Mouse (Mus musculus) CD4-positive naive resting alpha-beta T cell, adult 76 days (primary cell): Measurements from ENCODE around the gene Ganc. TPM values are rescaled to one million over a fixed set of nuclear protein-coding genes. Genes with fewer than 3 reads are reported as not detected.

Experiments
- total RNA-seq: library from RNA; stranded (reverse); gene quantifications from one replicate; pipeline ENCODE4 v1.2.4, GENCODE M21; 2023

The Ganc gene
- 18.8 TPM for total RNA-seq

DNA sequence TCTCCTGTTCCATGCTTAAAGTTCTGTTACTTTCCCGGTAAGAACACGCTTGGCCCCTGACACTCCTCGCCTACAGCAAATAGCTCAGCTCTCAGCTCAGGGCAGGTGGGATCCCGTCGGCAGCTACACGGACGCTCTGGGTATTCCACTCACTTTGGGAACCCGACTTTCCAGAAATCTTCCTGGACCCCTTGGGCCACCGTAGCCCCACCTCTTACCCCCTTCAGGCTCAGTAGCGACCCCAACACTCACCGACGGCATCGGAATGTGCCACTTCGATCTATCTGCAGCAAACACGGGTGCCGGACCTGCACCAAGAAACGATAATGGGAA is at the start of gene Ganc:
Ganc (plus strand) TSS at position 244 of the 333 bp plus-strand sequence.

DNA sequence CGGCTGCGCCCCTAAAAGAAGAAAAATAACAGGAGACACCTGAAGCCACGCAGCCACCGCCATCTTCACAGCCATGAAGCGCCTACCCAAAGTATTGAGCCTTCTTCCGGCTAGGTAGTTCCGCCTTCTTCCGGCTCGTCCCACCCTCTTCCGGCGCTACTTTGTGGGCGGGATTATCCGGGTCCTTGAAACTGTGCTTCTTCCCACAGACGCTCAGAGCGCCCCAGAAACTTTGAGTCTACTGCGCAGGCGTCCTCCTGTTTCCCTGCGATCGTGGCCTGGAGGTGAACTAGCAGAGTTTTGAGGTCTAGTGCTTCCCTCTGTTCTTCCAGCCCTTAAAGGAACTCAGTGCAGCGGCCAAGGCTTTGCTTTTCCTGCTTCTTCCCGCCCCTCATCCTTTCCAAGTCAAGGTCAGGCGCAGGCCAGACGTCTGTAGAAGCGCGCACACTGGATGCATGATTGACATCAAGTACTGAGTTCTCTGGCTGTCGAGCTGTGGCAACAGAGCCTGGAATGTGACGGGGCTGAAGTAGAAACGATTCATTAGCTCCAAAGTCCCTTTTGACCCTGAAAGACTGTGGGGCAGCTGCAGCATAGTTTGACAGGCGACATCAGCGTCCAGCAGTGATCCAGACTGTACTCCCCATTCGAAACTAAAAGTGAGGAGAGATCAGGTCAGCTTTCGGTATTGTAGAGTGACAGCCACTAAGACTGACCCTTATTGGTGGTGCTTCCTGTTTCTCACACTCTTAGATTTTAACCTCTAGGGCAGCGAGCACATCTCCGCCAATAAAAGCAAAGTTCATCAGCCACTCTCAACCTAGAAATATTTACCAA is 508 bp downstream of the Ganc start, which contains the start of gene Tmem87a:
Tmem87a (minus strand) TSS at position 128 of the 837 bp plus-strand sequence.

DNA sequence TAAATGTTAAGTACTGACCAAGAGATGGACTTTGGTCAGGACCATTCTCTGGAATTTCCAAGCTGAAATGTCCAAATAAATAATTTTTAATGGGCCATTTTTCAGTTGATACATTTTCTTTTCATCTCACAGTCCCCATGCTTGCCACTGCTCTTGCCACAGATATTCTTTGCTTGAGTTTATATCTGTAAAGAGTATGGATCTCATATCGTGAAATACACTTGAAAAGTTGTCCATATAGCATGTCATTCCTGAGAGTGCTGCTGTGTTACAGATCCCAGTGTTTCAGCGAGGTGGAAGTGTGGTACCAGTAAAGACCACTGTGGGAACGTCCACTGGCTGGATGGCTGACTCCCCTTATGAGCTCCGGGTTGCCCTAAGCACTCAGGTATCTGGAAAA is 52.0 kb downstream of the Ganc start, which contains the start of gene Capn3:
Capn3 (plus strand) TSS at position 301 of the 400 bp plus-strand sequence.

Other genes with a start within 250 kb of the Ganc start
- gene Ehd4, start 249.3 kb upstream of the Ganc start, total RNA-seq = 19.3 TPM
- not detected for gene Pla2g4e, start 158.6 kb upstream of the Ganc start, total RNA-seq
- gene Pla2g4d, start 114.7 kb upstream of the Ganc start, total RNA-seq = not detected
- gene Pla2g4f, start 89.7 kb upstream of the Ganc start, total RNA-seq = 0.41 TPM
- gene Vps39, start 50.8 kb upstream of the Ganc start, total RNA-seq = 55.3 TPM
- gene Tmem87a, start 217 bp downstream of the Ganc start, total RNA-seq = 64.9 TPM
- gene Capn3, start 52.1 kb downstream of the Ganc start, total RNA-seq = 0.73 TPM
- gene Zfp106, start 159.9 kb downstream of the Ganc start, total RNA-seq = 61.8 TPM
- 23.0 TPM for gene Snap23, start 163.8 kb downstream of the Ganc start, total RNA-seq
- gene Haus2, start 205.5 kb downstream of the Ganc start, total RNA-seq = 21.7 TPM
- 12.3 TPM for gene Lrrc57, start 205.6 kb downstream of the Ganc start, total RNA-seq
- gene Stard9, start 225.2 kb downstream of the Ganc start, total RNA-seq = 1.2 TPM